Mouse (Mus musculus) forebrain, postnatal 0 days (tissue): ENCODE measurements at regions not wholly inside any gene's neighbourhood (a gene's known extent, or its start where the extent isn't known, plus 50 kb on each side); places are given as distances from the start of the nearest gene placed in this dataset.
"Not testable (repeated sequence)": the region's sequence is repeated elsewhere in the genome, so short reads cannot be mapped to it uniquely, and the experiment has no call there.

Experiments
- ATAC-seq: fragments of 200-750 bp; cut with Nextera tagmentation; 2 replicates; pipeline ENCODE4 v1.8.0; 2017; ENCODE audit warnings: mild to moderate bottlenecking, moderate library complexity
- DNase-seq: peaks from one replicate; pipeline ENCODE4 v3.0.0-alpha.2; 2015
- H3K27ac ChIP-seq: fragments of 300-500 bp; sonication (generic); 2 replicates; pipeline ENCODE4 v1.5.1; 2014; ENCODE audit warnings: low read depth, mild to moderate bottlenecking, antibody characterized with exemption, low read length, moderate library complexity, mixed read lengths
- H3K27me3 ChIP-seq: fragments of 300-500 bp; sonication (generic); 2 replicates; pipeline ENCODE4 v1.6.1; 2014; ENCODE audit warnings: mild to moderate bottlenecking, low read length, mixed read lengths; ENCODE audit not compliant: insufficient read depth
- H3K36me3 ChIP-seq: fragments of 300-500 bp; sonication (generic); 2 replicates; pipeline ENCODE4 v1.6.1; 2014; ENCODE audit warnings: mild to moderate bottlenecking, moderate library complexity; ENCODE audit not compliant: insufficient read depth
- H3K4me1 ChIP-seq: fragments of 300-500 bp; sonication (generic); 2 replicates; pipeline ENCODE4 v1.6.1; 2014; ENCODE audit warnings: antibody characterized with exemption; ENCODE audit not compliant: insufficient read depth
- H3K4me2 ChIP-seq: fragments of 300-500 bp; sonication (generic); 2 replicates; pipeline ENCODE4 v1.6.1; 2014; ENCODE audit warnings: low read depth, mild to moderate bottlenecking, moderate library complexity
- H3K4me3 ChIP-seq: fragments of 300-500 bp; sonication (generic); 2 replicates; pipeline ENCODE4 v1.5.1; 2014; ENCODE audit warnings: low read depth, low read length, mixed read lengths
- H3K9ac ChIP-seq: fragments of 300-500 bp; sonication (generic); 2 replicates; pipeline ENCODE4 v1.6.1; 2014; ENCODE audit warnings: mild to moderate bottlenecking
- H3K9me3 ChIP-seq: fragments of 300-500 bp; sonication (generic); 2 replicates; pipeline ENCODE4 v1.6.1; 2016; ENCODE audit warnings: low read length
- CTCF ChIP-seq: sonication (generic); IDR thresholded peaks from 2 replicates; pipeline ENCODE4 v1.5.1; 2016; ENCODE audit warnings: antibody characterized with exemption, control low read depth, low read depth
- WGBS: fragments of 180-500 bp; shearing (Covaris S2); extraction: QIAGEN DNeasy Blood & Tissue Kit; methylation state at CpG from one replicate; pipeline ENCODE4 v1.1.7; 2014; 5-methylcytosine and 5-hydroxymethylcytosine counted together

DNA sequence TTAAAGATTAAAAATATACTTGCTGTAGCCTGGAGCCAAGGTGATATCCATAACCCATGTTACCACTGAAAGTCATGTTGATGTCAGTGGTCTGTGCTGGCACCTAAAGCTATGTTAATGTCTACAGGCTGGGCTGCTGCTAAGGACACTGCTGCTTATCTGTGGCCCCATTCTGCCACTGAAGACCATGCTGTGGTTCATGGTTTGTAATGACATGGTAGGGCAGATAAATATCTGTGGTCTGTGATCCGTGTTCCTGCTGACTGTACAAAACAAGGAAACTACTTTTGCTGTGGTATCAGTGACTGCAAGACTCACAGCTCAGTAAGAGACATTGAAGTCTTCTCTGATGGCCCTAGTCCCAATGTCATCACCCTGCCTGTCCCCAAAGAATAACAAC, 245.7 kb downstream of the Slco4c1 start:
- no peak overlapping the region for H3K4me3 ChIP-seq
- no peak for TF ChIP-seq CTCF
- H3K36me3 ChIP-seq: no peaks in the 10 kb centered on the region
- H3K9me3 ChIP-seq: no peaks in the 10 kb centered on the region
- no peak for ATAC-seq
- no peak overlapping the region for H3K4me2 ChIP-seq
- no peak for DNase-seq
- no peak overlapping the region for H3K27ac ChIP-seq
- no peaks in the 10 kb centered on the region for H3K27me3 ChIP-seq
- 95% methylated on average over 1 of the region's 1 CpGs for WGBS
- H3K4me1 ChIP-seq: no peaks in the 10 kb centered on the region
- no peak overlapping the region for H3K9ac ChIP-seq

- H3K27me3 ChIP-seq, H3K4me3 ChIP-seq, H3K4me2 ChIP-seq, H3K9ac ChIP-seq, DNase-seq, ATAC-seq, H3K9me3 ChIP-seq, H3K27ac ChIP-seq, H3K36me3 ChIP-seq, H3K4me1 ChIP-seq: not testable (repeated sequence)
- WGBS: 93% methylated on average over 5 of the region's 5 CpGs
Observed at GRCm38 (mm10) chr1:96625326-96625725, 246.6 kb downstream of the Slco4c1 start.

- Histone ChIP-seq H3K4me1 (no peaks in the 10 kb centered on the region), H3K4me3 (no peak overlapping the region), H3K27ac (no peak overlapping the region), H3K4me2 (no peak overlapping the region), H3K9ac (no peak overlapping the region), H3K36me3 (no peaks in the 10 kb centered on the region), H3K9me3 (no peaks in the 10 kb centered on the region), H3K27me3 (no peaks in the 10 kb centered on the region)
- TF ChIP-seq CTCF: no peak
- ATAC-seq (peak; percentile 65), DNase-seq (peak; percentile 6)
- WGBS: 69% methylated on average over 3 of the region's 3 CpGs
Observed at GRCm38 (mm10) chr1:96596141-96596540, 275.8 kb downstream of the Slco4c1 start.

GRCm38 (mm10) chr1:96569281-96569680, 302.7 kb downstream of the Slco4c1 start:
- TF ChIP-seq CTCF: no peak; the same call in 1 of the 2 replicates
- Histone ChIP-seq H3K4me3 (no peak overlapping the region), H3K36me3 (no peaks in the 10 kb centered on the region), H3K9me3 (no peaks in the 10 kb centered on the region), H3K27me3 (no peaks in the 10 kb centered on the region), H3K27ac (no peak overlapping the region), H3K4me1 (no peaks in the 10 kb centered on the region), H3K4me2 (no peak overlapping the region), H3K9ac (no peak overlapping the region)
- DNase-seq (no peak), ATAC-seq (no peak)

DNA sequence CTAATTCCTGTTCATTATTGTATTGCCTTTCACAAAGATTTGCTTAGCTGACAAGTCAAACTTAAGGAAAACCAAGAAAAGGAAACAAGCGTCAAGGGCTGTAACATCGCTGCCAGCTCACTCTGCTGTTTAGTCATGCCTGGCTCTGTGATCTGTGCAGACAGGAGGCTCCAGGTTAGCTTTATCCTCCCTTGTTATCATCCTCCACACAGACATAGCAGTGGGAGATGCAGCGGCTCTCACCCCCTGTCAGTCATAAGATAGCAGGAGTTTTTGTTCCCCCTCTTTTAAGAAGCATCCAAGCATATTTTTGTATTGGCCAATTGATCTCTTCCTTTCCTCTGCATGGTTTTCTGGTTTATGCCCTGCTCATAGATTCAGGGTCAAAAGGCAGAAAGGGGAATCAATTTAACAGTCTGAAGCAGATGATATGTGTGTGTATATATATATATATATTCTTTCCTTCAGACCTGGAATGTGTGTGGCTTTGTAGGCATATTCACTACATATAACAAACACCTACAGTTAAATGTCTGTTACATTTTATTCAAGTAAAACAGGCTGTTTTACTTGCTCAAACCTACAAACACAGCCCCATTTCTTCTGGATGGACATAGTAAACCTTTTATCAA, 308.6 kb downstream of the Slco4c1 start:
- ATAC-seq (no peak), DNase-seq (no peak)
- no peaks in the 10 kb centered on the region for H3K27me3 ChIP-seq
- no peaks in the 10 kb centered on the region for H3K4me1 ChIP-seq
- H3K9ac ChIP-seq: no peak overlapping the region
- H3K36me3 ChIP-seq: no peaks in the 10 kb centered on the region
- no peak overlapping the region for H3K4me2 ChIP-seq
- no peak overlapping the region for H3K4me3 ChIP-seq
- H3K27ac ChIP-seq: no peak overlapping the region
- no peak for TF ChIP-seq CTCF
- 65% methylated on average over 3 of the region's 3 CpGs for WGBS
- no peaks in the 10 kb centered on the region for H3K9me3 ChIP-seq

DNA sequence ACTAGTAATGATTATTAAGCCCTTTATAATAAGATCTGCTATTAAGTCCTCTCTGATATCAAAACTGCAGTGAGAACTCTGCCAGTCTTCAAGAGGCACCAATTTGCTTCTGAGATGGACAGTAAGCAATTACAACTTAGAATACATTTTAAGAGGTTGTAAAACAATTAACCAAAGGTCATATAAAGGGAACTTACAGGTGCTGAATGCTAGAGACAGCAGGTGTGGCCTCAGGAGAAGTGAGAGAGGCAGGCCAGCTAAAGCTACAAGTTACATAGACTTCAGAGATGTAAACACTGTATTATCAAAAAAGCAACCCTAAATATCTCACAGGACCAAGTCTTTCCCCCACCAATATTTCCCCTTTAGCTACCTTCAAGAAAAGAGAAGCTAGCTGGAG, 315.7 kb downstream of the Slco4c1 start:
- no peak overlapping the region for H3K9ac ChIP-seq
- no peak for DNase-seq
- no peak for TF ChIP-seq CTCF

DNA sequence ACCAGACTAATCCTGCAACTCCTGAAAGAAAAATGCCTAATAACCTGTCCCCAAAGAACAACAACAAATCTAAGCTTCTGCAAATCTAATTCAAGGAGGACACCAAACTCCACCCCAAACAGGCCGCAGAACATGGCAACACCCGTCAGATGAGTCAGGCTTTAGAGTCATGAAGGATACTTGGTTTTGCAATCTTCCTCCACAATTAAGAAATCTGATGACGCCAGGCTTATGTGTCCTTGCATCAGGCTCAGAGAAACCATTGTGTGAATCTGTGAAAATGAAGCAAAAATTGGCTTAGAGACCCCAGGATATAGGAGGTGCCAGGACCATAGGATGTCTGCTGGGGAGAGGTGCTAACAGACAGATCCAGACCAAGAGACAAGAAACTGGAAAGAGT, 352.6 kb downstream of the Slco4c1 start:
- Histone ChIP-seq H3K9ac (no peak overlapping the region), H3K27me3 (no peaks in the 10 kb centered on the region), H3K4me3 (no peak overlapping the region), H3K36me3 (no peaks in the 10 kb centered on the region), H3K4me1 (no peaks in the 10 kb centered on the region), H3K27ac (no peak overlapping the region), H3K4me2 (no peak overlapping the region), H3K9me3 (no peaks in the 10 kb centered on the region)
- 94% methylated on average over 3 of the region's 3 CpGs for WGBS
- no peak for TF ChIP-seq CTCF
- DNase-seq (no peak), ATAC-seq (no peak)

More for the DNA sequence above, 315.7 kb downstream of the Slco4c1 start:
- no peak for ATAC-seq
- no peak overlapping the region for H3K27ac ChIP-seq
- H3K4me2 ChIP-seq: no peak overlapping the region
- no peaks in the 10 kb centered on the region for H3K36me3 ChIP-seq
- H3K9me3 ChIP-seq: no peaks in the 10 kb centered on the region
- no peak overlapping the region for H3K4me3 ChIP-seq
- H3K27me3 ChIP-seq: no peaks in the 10 kb centered on the region
- no peaks in the 10 kb centered on the region for H3K4me1 ChIP-seq

- H3K27ac ChIP-seq: no peak overlapping the region
- no peak for ATAC-seq
Observed at GRCm38 (mm10) chr1:96501007-96501406, 371.0 kb downstream of the Slco4c1 start.

More at GRCm38 (mm10) chr1:96501007-96501406, 371.0 kb downstream of the Slco4c1 start:
- Histone ChIP-seq H3K9me3 (no peaks in the 10 kb centered on the region), H3K27me3 (no peaks in the 10 kb centered on the region), H3K4me2 (no peak overlapping the region), H3K4me1 (no peaks in the 10 kb centered on the region), H3K9ac (no peak overlapping the region), H3K4me3 (no peak overlapping the region), H3K36me3 (no peaks in the 10 kb centered on the region)
- TF ChIP-seq CTCF: no peak
- no peak for DNase-seq
